Mouse (Mus musculus): ENCODE measurements around the gene Sema4a. TPM values are rescaled to one million over a fixed set of nuclear protein-coding genes. Genes with fewer than 3 reads are reported as not detected.
A peak's percentile ranks its signal among the peaks of the same experiment; 100 is the strongest.

Sema4a gene
- total RNA-seq, 4 experiments from 2014 or later: 2.6 to 4.7 (median 3.8) TPM

DNA sequence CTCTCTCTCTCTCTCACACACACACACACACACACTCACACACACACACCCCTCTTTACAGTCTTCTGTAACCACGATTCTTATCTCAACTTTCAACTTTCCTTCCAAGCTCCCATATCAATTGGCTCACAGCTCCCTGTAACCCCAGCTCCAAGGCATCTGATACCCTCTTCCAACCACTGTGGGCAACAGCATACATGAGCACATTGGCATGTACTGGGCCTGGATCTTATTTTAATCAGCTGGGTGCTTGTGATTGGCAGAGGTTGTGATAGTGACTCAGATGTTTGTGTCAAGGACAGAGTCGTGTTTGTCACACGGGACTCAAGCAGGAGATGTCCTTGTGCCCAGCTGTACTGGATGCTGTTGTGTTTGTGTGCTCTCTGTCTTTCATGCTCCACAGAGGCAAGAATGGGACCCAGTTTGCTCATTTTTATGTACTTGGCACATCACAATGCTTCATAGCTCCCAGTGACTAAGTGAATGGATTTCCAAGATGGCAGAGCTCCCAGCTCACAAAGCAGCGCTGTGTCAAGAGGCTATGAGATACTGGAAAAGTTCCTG, 33.6 kb downstream of the Sema4a start:
- DNase-seq (ENCODE audit: low spot score): no peak

GRCm38 (mm10) chr3:88425708-88426420, 35.1 kb downstream of the Sema4a start:
- no peak for DNase-seq (ENCODE audit: low spot score)

- DNase-seq (ENCODE audit: low spot score): no peak
These were observed 35.7 kb downstream of the Sema4a start for GRCm38 (mm10) chr3:88425330-88425689.

DNA sequence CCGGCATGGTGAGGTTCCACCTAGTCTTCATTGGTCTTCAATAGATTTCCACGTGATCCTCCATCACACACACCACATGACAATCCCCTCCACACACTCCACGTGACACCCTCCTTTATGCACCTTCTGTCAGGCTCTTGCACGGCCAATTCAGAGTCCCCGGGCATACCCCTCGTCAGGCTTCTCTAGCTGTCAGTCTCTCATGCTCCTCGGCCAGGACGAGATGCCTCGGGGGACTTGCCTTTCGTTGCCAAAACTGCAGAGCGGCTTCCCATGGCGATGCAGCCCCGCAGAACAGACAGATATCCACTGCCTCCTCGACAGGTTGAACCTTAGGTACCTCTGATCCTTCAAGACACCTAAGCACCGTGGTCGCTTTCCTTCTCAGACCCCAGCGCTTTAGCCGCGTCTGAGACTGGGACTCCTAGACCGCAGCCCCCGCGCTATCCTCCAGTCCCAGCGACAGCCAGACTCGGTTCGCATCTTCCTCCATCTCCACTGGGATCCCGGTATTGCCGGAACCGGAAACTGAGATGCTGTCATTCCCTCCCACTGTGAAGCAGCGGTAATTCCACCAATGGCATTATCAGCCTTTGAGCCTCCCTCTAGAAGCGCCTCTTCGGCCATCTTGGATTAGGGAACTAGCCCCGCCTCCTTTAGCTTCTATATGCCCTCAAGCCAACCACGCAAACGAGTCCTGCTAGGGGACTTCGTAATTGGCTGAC, 36.2 kb downstream of the Sema4a start, which contains the start of gene Slc25a44:
Gene Slc25a44 (minus strand): TSS at position 535 of the 725 bp plus-strand sequence.
- peak; percentile 98 for DNase-seq (ENCODE audit: low spot score)

GRCm38 (mm10) chr3:88422020-88422720, 38.8 kb downstream of the Sema4a start:
- no peak for DNase-seq (ENCODE audit: low spot score)

DNA sequence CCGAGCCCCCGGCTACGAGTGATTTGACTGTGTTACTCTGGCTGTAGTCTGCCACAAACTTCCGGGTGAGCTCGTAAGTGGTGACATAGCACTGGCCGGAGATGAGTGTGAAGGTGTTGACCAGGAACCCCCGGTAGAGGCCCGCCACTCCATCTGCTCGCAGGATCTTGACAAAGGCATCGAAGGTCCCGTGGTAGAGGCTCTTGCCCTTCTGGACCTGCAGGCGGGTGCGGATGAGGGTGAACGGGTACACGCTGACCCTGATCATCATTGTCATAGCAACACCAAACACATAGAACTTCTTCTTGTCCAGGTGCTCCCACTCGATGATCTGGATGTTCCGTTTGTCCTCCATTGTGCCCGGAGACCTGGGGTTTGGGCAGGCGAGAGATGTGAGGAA, 40.2 kb downstream of the Sema4a start:
- DNase-seq (ENCODE audit: low spot score): no peak

- no peak for DNase-seq (ENCODE audit: low spot score)
These were observed 43.0 kb downstream of the Sema4a start for GRCm38 (mm10) chr3:88418016-88418415.

GRCm38 (mm10) chr3:88415668-88416067, 45.3 kb downstream of the Sema4a start:
- DNase-seq (ENCODE audit: low spot score): no peak

GRCm38 (mm10) chr3:88412636-88413035, 48.3 kb downstream of the Sema4a start:
- no peak for DNase-seq (ENCODE audit: low spot score)

GRCm38 (mm10) chr3:88411681-88412080, 49.3 kb downstream of the Sema4a start:
- DNase-seq (ENCODE audit: low spot score): peak; percentile 40

DNA sequence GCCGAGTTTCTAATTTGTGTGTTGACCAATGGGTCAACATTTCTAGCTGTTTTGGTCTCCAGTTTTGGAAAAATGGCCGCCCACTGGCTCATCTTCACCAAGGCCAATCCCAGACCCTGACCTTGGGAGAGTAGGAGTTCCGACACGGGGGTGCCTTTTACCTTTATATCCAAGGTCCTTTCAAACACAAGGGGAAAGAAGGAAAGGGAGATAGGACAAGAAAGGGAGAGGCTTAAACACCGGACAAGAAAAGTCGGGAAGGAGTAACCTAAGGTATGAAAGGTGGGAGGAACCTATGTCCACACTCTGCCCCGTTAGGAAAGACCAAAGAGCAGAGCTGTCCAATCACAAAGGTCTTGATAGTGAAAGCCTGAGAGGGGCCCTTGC, 50.3 kb downstream of the Sema4a start:
- no peak for DNase-seq (ENCODE audit: low spot score)

- peak; percentile 94 for DNase-seq (ENCODE audit: low spot score)
These were observed 51.0 kb downstream of the Sema4a start, which contains the start of gene Pmf1 for GRCm38 (mm10) chr3:88409741-88410644. Gene Pmf1 (minus strand): TSS chr3:88410331.

DNA sequence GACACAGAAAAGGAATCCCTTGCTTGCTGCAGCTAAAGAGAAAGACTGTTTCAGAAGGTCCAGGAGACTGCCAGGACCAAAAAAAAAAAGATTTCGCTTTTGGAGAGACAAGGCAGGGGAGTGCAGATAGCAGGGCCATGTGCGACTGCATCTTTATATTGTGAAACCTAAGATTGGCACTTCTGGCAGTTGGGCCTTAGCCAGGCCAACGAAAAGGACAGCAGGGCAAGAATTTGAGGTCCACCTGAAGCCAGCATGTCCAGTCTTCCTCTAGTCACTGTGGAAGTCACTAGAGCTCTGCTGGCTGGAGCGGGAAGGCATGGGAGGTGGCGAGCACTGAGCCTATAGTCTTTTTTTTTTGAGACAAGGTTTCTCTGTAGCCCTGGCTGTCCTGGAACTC, 52.0 kb downstream of the Sema4a start:
- no peak for DNase-seq (ENCODE audit: low spot score)

GRCm38 (mm10) chr3:88407529-88407928, 53.5 kb downstream of the Sema4a start:
- DNase-seq (ENCODE audit: low spot score): no peak

GRCm38 (mm10) chr3:88407090-88407489, 53.9 kb downstream of the Sema4a start:
- DNase-seq (ENCODE audit: low spot score): peak; percentile 77

GRCm38 (mm10) chr3:88403522-88404230, 57.3 kb downstream of the Sema4a start:
- no peak for DNase-seq (ENCODE audit: low spot score)

GRCm38 (mm10) chr3:88398666-88399065, 62.3 kb downstream of the Sema4a start:
- no peak for DNase-seq (ENCODE audit: low spot score)

- DNase-seq (ENCODE audit: low spot score): no peak
These were observed 65.2 kb downstream of the Sema4a start for GRCm38 (mm10) chr3:88395742-88396141.

- no peak for DNase-seq (ENCODE audit: low spot score)
These were observed 65.7 kb downstream of the Sema4a start for GRCm38 (mm10) chr3:88395288-88395687.

- DNase-seq (ENCODE audit: low spot score): no peak
These were observed 67.1 kb downstream of the Sema4a start for GRCm38 (mm10) chr3:88393776-88394375.
